Mouse (Mus musculus) limb, embryonic 11.5 days (tissue): Measurements from ENCODE around the gene Slc1a7. TPM values are rescaled to one million over a fixed set of nuclear protein-coding genes. Genes with fewer than 3 reads are reported as not detected.

Experiments used
- ATAC-seq: fragments of 200-750 bp; cut with Nextera tagmentation; 2 replicates; pipeline ENCODE4 v1.8.0; 2017; ENCODE audit warnings: low read depth; ENCODE audit not compliant: insufficient number of reproducible peaks, low FRiP score, low TSS enrichment
- DNase-seq: peaks from one replicate; pipeline ENCODE4 v3.0.0-alpha.2; 2015; ENCODE audit warnings: low spot score
- H3K27ac ChIP-seq: fragments of 300-500 bp; sonication (generic); replicated peaks from 2 replicates; pipeline ENCODE4 v1.5.1; 2014; ENCODE audit warnings: low read depth, mild to moderate bottlenecking, low read length
- H3K27me3 ChIP-seq: fragments of 300-500 bp; sonication (generic); 2 replicates; pipeline ENCODE4 v1.6.1; 2014; ENCODE audit warnings: mild to moderate bottlenecking, low read length, mixed read lengths; ENCODE audit not compliant: control insufficient read depth, insufficient read depth
- H3K36me3 ChIP-seq: fragments of 300-500 bp; sonication (generic); 2 replicates; pipeline ENCODE4 v1.6.1; 2014; ENCODE audit warnings: mild to moderate bottlenecking, low read length, moderate library complexity, mixed read lengths; ENCODE audit not compliant: control insufficient read depth, insufficient read depth
- H3K4me1 ChIP-seq: fragments of 300-500 bp; sonication (generic); 2 replicates; pipeline ENCODE4 v1.6.1; 2014; ENCODE audit warnings: low read length, mixed read lengths; ENCODE audit not compliant: control insufficient read depth, insufficient read depth
- H3K4me2 ChIP-seq: fragments of 300-500 bp; sonication (generic); 2 replicates; pipeline ENCODE4 v1.6.1; 2014; ENCODE audit warnings: low read depth, mild to moderate bottlenecking, moderate library complexity; ENCODE audit not compliant: severe bottlenecking
- H3K4me3 ChIP-seq: fragments of 300-500 bp; sonication (generic); 2 replicates; pipeline ENCODE4 v1.5.1; 2014; ENCODE audit warnings: low read depth, low read length
- H3K9ac ChIP-seq: fragments of 300-500 bp; sonication (generic); 2 replicates; pipeline ENCODE4 v1.6.1; 2014; ENCODE audit warnings: mild to moderate bottlenecking, low read length
- H3K9me3 ChIP-seq: fragments of 300-500 bp; sonication (generic); 2 replicates; pipeline ENCODE4 v1.6.1; 2016; ENCODE audit warnings: low read length; ENCODE audit not compliant: control insufficient read depth
- WGBS: fragments of 180-500 bp; shearing (Covaris S2); extraction: QIAGEN DNeasy Blood & Tissue Kit; methylation state at CpG from one replicate; pipeline ENCODE4 v1.1.7; 2014; 5-methylcytosine and 5-hydroxymethylcytosine counted together
- polyA plus RNA-seq: library from polyadenylated mRNA; unstranded; fragments of >200 nt; fragmentation: Nextera tagmentation; extraction: Ambion mirVana; gene quantifications from 2 replicates; pipeline ENCODE4 v1.2.1, GENCODE M21; 2014

The Slc1a7 gene
- polyA plus RNA-seq, 1 experiment from 2014 or later = not detected

- Histone ChIP-seq H3K4me2 (no peak overlapping the region), H3K27ac (no peak overlapping the region), H3K36me3 (peaks cover 15% of the 10 kb centered on the region), H3K9me3 (no peaks in the 10 kb centered on the region), H3K9ac (no peak overlapping the region), H3K27me3 (no peaks in the 10 kb centered on the region), H3K4me3 (no peak overlapping the region), H3K4me1 (no peaks in the 10 kb centered on the region)
- DNase-seq (no peak), ATAC-seq (no peak)
- WGBS = 90% methylated on average over 2 of the region's 2 CpGs
These were observed 89.1 kb downstream of the Slc1a7 start for GRCm38 (mm10) chr4:108057247-108057646.

- ATAC-seq (no peak), DNase-seq (no peak)
- H3K36me3 ChIP-seq = peaks cover 12% of the 10 kb centered on the region; the same call in 1 of the 2 replicates
- no peak overlapping the region for H3K9ac ChIP-seq
- no peak overlapping the region for H3K4me3 ChIP-seq
- no peaks in the 10 kb centered on the region for H3K4me1 ChIP-seq
- no peaks in the 10 kb centered on the region for H3K27me3 ChIP-seq
- 89% methylated on average over 10 of the region's 10 CpGs for WGBS
- H3K4me2 ChIP-seq = no peak overlapping the region
- no peaks in the 10 kb centered on the region for H3K9me3 ChIP-seq
- no peak overlapping the region for H3K27ac ChIP-seq
These were observed 90.0 kb downstream of the Slc1a7 start for GRCm38 (mm10) chr4:108058166-108058565.

DNA sequence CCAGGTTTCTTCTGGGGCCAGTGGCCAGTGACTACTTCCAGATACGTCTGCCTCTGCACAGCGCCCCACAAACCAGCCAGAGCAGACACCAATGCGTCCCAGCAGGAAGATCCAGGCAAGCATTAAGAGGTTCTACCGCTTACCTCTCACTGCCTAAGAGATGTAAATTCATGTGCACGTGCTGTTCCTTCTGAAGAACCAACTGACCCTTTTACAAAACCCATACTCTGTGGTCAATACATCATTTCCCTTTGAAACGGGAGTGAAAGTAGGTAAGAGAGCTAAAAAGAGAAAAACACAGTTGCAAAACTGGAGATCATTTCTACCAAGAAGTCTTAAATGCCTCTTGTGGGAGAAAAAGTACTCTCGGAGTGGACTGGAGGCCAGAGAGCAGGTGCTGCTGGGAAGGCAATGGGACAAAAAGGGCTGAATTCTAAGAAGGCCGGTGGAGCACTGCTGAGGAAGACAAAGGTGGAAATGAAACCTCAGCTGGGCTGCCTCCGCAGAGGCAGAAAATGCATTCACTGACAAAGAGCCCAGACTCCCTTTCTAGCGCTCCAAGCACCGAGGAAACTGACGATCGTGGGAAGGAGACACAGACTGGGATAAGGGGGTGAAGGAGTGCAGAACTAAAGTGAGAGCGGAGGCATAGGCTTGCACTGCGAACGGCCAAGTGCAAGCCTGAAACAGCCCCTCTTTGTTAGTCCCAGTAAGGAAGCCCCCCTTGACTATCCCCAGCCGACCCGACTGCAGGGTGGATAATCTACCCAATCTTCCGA, 91.7 kb downstream of the Slc1a7 start:
- DNase-seq (no peak), ATAC-seq (no peak)
- peaks cover 12% of the 10 kb centered on the region; the same call in 1 of the 2 replicates for H3K36me3 ChIP-seq
- no peaks in the 10 kb centered on the region for H3K4me1 ChIP-seq
- no peaks in the 10 kb centered on the region for H3K27me3 ChIP-seq
- 81% methylated on average over 19 of the region's 19 CpGs for WGBS
- H3K4me2 ChIP-seq = no peak overlapping the region
- H3K27ac ChIP-seq = no peak overlapping the region
- H3K9ac ChIP-seq = no peak overlapping the region
- no peaks in the 10 kb centered on the region for H3K9me3 ChIP-seq
- H3K4me3 ChIP-seq = no peak overlapping the region

GRCm38 (mm10) chr4:108060774-108061173, 92.6 kb downstream of the Slc1a7 start:
- Histone ChIP-seq H3K27me3 (no peaks in the 10 kb centered on the region), H3K9me3 (no peaks in the 10 kb centered on the region), H3K4me2 (no peak overlapping the region), H3K4me1 (no peaks in the 10 kb centered on the region), H3K36me3 (peaks cover 9% of the 10 kb centered on the region; the same call in 1 of the 2 replicates), H3K27ac (no peak overlapping the region), H3K9ac (no peak overlapping the region), H3K4me3 (no peak overlapping the region)
- WGBS = 86% methylated on average over 4 of the region's 4 CpGs
- ATAC-seq (no peak), DNase-seq (no peak)

- no peak for ATAC-seq
- no peaks in the 10 kb centered on the region for H3K4me1 ChIP-seq
- H3K36me3 ChIP-seq = peaks cover 9% of the 10 kb centered on the region; the same call in 1 of the 2 replicates
- DNase-seq = no peak
- no peak overlapping the region for H3K9ac ChIP-seq
- 95% methylated on average over 5 of the region's 5 CpGs for WGBS
- H3K27ac ChIP-seq = no peak overlapping the region
- H3K4me2 ChIP-seq = no peak overlapping the region
- H3K4me3 ChIP-seq = no peak overlapping the region
- H3K27me3 ChIP-seq = no peaks in the 10 kb centered on the region
- H3K9me3 ChIP-seq = no peaks in the 10 kb centered on the region
These were observed 94.4 kb downstream of the Slc1a7 start for GRCm38 (mm10) chr4:108062524-108062923.

Other genes starting within 250 kb of the Slc1a7 start
- 5.0 and 8.9 TPM in 2 replicates for gene Lrp8, start 166.1 kb upstream of the Slc1a7 start, polyA plus RNA-seq
- 284 and 285 TPM in 2 replicates for gene Magoh, start 88.6 kb upstream of the Slc1a7 start, polyA plus RNA-seq
- gene 0610037L13Rik, start 78.5 kb upstream of the Slc1a7 start, polyA plus RNA-seq = 123 and 130 TPM in 2 replicates
- 38.8 and 40.2 TPM in 2 replicates for gene Cpt2, start 44.7 kb upstream of the Slc1a7 start, polyA plus RNA-seq
- 0.35 and 1.0 TPM in 2 replicates for gene Podn, start 128.1 kb downstream of the Slc1a7 start, polyA plus RNA-seq
- gene Scp2, start 176.7 kb downstream of the Slc1a7 start, polyA plus RNA-seq = 147 and 161 TPM in 2 replicates
- gene Echdc2, start 197.1 kb downstream of the Slc1a7 start, polyA plus RNA-seq = 36.7 and 38.3 TPM in 2 replicates
- 0.08 and 0.18 TPM in 2 replicates for gene Zyg11a, start 249.7 kb downstream of the Slc1a7 start, polyA plus RNA-seq